Mouse (Mus musculus) CD4-positive, CD25-positive, alpha-beta regulatory T cell, adult 2 months (primary cell): Measurements from ENCODE around the gene C1qtnf9.

Experiments used
- DNase-seq: peaks from one replicate; pipeline ENCODE4 v3.0.0-alpha.2; 2012; ENCODE audit warnings: low read depth, low spot score

C1qtnf9 gene

DNA sequence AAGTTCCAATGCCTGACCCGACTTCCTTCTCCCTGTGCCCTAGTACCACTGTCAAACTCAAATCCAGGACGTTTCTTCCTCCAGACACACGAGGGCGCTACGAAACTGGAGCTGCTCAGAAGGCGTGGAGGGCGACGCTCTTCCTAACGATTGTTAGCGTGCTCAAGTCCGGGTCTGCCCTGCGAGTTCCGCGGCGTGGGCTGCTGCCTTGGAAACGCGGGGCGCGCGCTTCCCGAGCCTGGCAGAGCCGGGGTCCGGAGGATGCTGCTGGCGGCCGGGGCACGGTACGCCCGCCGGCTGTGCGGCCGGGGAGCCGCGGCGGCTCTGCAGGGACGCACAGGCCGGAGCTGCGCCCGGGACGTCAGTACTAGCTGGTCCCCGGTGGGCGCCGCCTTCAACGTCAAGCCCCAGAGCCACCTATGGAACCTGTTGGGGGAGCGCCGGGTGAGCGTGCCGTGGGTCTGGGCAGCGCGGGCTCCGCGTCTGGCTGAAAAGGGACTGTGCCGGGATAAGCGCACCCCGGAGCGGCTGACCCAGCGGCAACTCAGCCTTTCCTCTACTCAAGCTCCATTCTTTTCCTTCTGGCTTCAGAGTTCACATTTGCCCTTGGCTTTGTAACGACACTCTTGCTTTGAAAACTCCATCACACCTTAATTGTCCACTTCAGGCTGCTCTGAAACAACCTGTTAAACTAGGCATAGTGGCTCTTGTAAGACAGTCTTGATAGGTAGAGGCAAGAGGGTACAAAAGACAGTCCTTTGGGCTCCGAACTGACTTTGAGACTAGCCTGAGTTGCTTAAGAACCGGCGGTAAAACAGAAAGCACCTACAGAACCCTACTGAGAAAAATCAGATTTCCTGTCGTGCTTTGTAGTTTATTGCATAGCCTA, 16.7 kb downstream of the C1qtnf9 start, which contains the start of gene Mipep:
Gene Mipep, plus strand, starts transcription at position 147 of the 889 bp plus-strand sequence.
- DNase-seq, result peak; percentile 94

DNA sequence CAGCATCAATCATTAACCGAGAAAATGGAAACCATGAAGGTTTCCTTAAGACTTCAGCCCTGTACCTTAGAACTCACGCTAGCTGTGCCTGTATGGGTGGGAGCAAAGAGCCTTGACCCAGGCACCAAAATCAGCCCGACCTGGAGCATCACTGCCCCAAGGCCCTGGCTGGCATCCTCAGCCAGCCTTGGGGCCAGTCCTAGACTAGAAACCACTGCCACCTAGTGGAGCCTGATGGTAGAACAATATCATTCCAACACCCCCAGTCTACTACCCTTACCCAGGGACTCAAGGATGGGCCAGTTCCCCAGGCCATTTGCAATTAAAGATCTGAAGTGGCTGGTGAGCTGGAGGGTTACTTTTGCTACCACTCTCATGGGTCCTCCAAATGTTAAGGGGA, 22.2 kb downstream of the C1qtnf9 start:
- DNase-seq, result peak; percentile 78

- no peak for DNase-seq
These were observed 28.8 kb downstream of the C1qtnf9 start for GRCm38 (mm10) chr14:60796600-60797322.

DNA sequence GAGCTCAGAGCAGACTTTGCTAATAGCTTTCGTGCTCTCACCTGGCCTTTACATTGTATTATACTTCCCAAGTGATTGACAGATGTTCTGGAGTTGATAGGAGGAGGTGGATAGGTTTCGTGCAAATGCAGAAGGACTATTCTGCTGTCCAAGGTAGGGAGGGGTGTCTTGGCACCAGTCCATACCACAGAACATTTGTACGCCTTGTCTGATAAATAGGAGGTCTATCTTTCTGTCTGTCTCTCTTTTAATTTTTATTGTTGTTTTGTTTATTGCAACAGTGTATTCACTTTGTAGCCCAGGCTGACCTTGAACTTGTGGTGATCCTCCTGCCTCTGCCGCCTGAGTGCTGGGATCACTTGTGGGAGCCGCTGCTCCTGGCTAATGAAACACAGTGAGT, 29.7 kb downstream of the C1qtnf9 start:
- no peak for DNase-seq

- DNase-seq, result no peak
These were observed 30.8 kb downstream of the C1qtnf9 start for GRCm38 (mm10) chr14:60798721-60799120.

DNA sequence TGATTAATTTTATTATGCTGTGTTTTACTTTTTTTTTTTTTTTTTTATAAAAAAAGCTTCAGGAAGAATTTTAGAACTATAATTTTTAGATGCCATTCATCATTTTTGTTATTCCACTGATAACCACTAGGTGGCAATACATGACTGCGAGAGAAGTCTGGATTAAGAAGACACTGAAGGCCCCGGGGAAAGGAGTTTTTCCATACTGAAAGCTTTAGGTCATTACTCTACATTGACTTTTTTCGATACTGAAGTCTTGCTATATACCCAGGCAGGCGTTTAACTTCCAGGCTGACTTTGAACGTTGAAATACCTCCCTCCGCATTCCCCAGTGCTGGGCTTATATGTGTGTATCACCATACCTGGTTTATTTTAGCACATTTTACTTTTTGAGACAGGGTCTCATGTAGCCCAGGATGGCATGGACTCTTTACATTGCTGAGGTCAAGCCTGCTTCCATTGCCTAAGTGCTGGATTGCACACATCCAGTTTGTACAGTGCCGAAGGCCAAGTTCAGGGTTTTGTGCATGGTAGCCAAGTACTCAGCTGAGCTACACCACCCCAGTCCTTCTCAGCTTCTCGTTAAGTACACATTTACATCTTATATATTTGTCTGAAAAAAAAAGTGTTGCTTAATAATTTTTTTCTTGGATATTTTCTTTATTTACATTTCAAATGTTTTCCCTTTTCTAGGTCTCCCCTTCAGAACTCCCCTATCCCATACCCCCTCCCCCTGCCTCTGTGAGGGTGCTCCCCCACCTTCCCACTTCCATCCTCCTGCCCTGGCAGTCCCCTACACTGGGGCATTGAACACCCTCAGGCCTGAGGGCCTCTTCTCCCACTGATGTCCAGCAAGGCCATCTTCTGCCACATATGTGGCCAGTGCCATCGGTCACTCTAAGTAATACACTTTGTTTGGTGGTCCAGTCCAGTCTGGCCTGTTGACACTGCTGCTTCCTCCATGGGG, 32.1 kb downstream of the C1qtnf9 start:
- peak; percentile 72 for DNase-seq

GRCm38 (mm10) chr14:60802026-60802425, 34.1 kb downstream of the C1qtnf9 start:
- DNase-seq, result no peak

DNA sequence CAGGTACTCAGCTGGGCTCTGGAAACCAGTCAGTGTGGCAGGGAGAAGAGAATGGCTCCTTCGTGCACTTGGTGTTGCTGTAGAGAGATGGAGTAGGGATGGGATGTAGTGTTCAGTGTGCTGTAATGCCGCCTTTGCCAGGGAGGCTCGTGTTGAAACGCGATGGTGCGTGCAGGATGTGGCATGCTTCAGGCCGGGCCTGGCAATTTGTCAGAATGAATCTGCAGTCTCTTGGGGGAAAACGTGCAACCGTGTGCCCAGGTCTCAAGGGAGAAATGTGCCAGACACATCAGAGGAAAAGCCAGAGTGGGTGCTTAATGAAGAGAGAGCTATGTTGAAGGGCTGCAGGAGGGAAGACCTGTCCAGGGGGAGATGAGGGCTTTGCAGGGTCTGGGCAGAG, 37.0 kb downstream of the C1qtnf9 start:
- no peak for DNase-seq

DNA sequence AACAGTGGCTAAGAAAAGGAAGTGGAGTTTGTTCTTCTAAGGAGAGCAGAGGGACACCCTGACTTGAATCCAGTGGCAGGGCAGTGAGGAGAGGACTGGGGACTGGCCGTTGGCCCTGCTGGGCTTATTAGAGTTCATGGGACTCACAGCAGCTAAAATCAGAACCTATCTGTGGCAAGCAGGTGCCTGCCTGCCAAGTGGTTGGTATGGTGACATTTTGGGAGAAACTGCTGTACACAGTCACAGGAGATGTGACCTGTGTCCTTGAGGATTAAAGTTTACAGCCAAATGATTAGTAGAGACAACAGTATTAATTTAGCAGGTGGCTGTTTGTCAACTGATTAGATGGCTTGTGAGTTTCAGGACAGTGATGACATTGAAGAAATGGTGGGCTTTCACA, 37.9 kb downstream of the C1qtnf9 start:
- DNase-seq, result no peak

DNA sequence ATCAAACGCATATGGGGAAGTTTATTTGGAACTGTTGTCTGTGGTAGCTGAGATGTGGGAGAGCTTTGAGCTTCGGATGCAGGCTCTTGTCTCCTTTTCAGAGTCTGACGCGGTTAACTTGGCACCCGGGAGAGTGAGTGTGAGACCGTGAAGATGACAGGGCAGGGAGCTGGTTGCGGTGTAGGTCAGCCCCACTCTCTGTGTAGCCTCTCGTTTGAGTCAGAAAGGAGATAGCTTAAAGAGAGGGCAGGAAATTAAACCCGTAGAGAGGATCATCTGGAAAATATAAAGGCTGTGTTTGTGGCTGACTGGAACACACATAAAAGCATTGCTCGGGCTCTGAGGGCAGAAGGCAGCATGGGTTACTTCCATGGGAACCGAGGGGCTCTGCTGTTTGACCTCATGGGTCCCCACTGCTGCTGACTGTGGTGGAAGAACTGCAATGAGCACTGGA, 39.0 kb downstream of the C1qtnf9 start:
- DNase-seq, result peak; percentile 9

- no peak for DNase-seq
These were observed 41.9 kb downstream of the C1qtnf9 start for GRCm38 (mm10) chr14:60809881-60810280.

DNA sequence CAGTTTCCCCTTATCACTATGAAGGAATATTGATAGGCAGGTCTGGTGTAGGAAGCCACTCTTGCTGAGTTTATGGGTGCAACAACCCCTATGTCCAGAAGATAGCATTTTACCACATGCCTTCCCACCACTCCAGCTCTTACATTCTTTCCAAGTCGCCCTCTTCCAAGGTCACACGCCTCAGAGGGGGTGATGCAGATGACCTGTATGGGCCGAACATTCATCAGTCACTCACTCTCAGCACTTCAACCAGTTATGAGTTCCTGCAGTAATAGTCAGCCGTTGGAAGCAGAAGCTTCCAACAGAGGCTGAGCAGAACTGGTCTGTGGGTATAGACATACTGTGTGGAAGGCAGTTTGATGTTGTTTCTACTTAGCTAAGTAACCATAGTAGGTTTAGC, 43.6 kb downstream of the C1qtnf9 start:
- no peak for DNase-seq

- no peak for DNase-seq
These were observed 47.2 kb downstream of the C1qtnf9 start for GRCm38 (mm10) chr14:60815098-60815497.

- DNase-seq, result no peak
These were observed 50.1 kb downstream of the C1qtnf9 start for GRCm38 (mm10) chr14:60818045-60818444.

GRCm38 (mm10) chr14:60830096-60830495, 62.2 kb downstream of the C1qtnf9 start:
- DNase-seq, result no peak
